Mouse (Mus musculus): Measurements from ENCODE around the gene Adcy5.

- TF ChIP-seq CTCF (IDR thresholded peaks at IDR 0.05) (no peak), EP300 (IDR thresholded peaks at IDR 0.05; ENCODE audit: insufficient read depth, low read depth, low read length) (no peak), POLR2A (IDR thresholded peaks at IDR 0.05; ENCODE audit: insufficient read depth, low read depth, low read length) (no peak)
Measured at GRCm38 (mm10) chr16:35270945-35271344, 116.3 kb downstream of the Adcy5 start.
